Comparison of ENCODE assay signal across 9 mouse cellular contexts in the genomic region with DNA sequence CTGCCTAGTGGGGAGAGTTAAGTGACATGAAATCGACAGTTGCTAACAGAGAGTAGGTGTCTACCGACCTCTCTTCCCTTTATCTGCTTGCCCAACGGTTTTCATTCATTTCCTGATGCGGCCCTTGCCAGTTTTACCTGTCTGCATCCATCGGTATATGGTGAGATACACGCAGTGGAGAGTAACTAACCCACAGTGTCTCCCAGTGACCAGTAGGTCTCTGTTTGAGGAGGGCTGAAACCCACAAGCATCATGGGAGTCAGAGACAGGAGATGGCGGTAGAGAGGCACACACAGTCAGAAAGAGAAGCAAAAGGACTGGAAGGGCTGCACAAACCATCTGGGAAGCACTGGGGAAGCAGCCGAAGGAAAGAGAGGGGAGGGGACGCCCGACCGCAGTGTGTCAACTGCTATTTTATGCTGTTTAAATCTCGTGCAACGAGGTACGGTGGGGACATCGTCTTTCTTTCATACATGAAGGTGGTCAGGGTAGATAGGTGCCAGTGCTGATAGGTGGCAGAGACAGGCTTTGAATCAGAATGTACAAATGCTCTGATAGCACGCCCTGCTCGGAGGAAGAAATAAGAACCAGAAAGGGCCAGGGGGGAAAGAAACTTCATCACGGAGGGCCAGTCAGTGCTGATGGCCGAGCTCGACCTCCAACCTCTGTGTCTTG. TPM values are rescaled to one million over a fixed set of nuclear protein-coding genes. Genes with fewer than 3 reads are reported as not detected.
A peak's percentile ranks its signal among the peaks of the same experiment; 100 is the strongest.
DNase-seq lines count a peak whose midpoint lies in the region; ATAC-seq and TF ChIP-seq lines count a peak whose summit lies in the region.
"Had no signal": no experiment of that assay in that cellular context is flagged by ENCODE, and none has a peak within 500 bp of the region (broad histone marks: within the 10 kb centered on the region; RNA-seq: fewer than 3 reads in every experiment).

No protein-coding gene starts in this region.

- H3K36me3 ChIP-seq in lung, embryonic 14.5 days (ENCODE audit: insufficient read depth) = no peaks in the 10 kb centered on the region
- H3K36me3 ChIP-seq in thymus, adult 2 months (ENCODE audit: control insufficient read depth, insufficient read depth, low read length) = no peaks in the 10 kb centered on the region
- H3K36me3 ChIP-seq: embryonic facial prominence, embryonic 13.5 days had no signal

- H3K9ac ChIP-seq in lung, embryonic 14.5 days = no peak overlapping the region
- H3K9ac ChIP-seq: embryonic facial prominence, embryonic 13.5 days had no signal

- WGBS in lung, embryonic 14.5 days = 71% methylated on average over 20 of the region's 20 CpGs
- WGBS in bone marrow, adult 2 months = 64% methylated on average over 20 of the region's 20 CpGs
- WGBS in thymus, adult 2 months = 44% methylated on average over 20 of the region's 20 CpGs

- no peaks in the 10 kb centered on the region for H3K27me3 ChIP-seq in lung, embryonic 14.5 days (ENCODE audit: insufficient read depth, low read length)
- H3K27me3 ChIP-seq in thymus, adult 2 months (ENCODE audit: control insufficient read depth, insufficient read depth, low read length) = no peaks in the 10 kb centered on the region
- H3K27me3 ChIP-seq: embryonic facial prominence, embryonic 13.5 days had no signal

- H3K4me1 ChIP-seq in lung, embryonic 14.5 days (ENCODE audit: insufficient read depth) = no peaks in the 10 kb centered on the region
- H3K4me1 ChIP-seq in bone marrow, adult 2 months (ENCODE audit: control insufficient read depth, insufficient read depth, low read length) = peaks cover 3% of the 10 kb centered on the region
- H3K4me1 ChIP-seq in thymus, adult 2 months (replicated peaks; ENCODE audit: control insufficient read depth, insufficient read depth, low read length) = peaks cover 71% of the 10 kb centered on the region
- H3K4me1 ChIP-seq: embryonic facial prominence, embryonic 13.5 days had no signal

- no peak for ATAC-seq in lung, embryonic 14.5 days (ENCODE audit: insufficient read depth)

- DNase-seq in lung, embryonic 14.5 days = no peak
- DNase-seq in lung, postnatal 14 days = no peak
- DNase-seq in layer of hippocampus, adult 9-10 months (ENCODE audit: low spot score) = peak; percentile 32
- peak; percentile 61 for DNase-seq in thymus, adult 2 months
- DNase-seq in cerebellum, adult 18-20 months = no peak
- DNase-seq in heart, postnatal 25 days (ENCODE audit: low spot score) = no peak
- DNase-seq: spleen, adult 18-20 months had no signal

- no peak overlapping the region for H3K4me3 ChIP-seq in lung, embryonic 14.5 days (ENCODE audit: low read depth, low read length)
- H3K4me3 ChIP-seq in bone marrow, adult 2 months (replicated peaks; ENCODE audit: control insufficient read depth, low read depth, low read length) = no peak overlapping the region
- H3K4me3 ChIP-seq in thymus, adult 2 months (ENCODE audit: control insufficient read depth, insufficient read depth, low read length) = no peak overlapping the region
- H3K4me3 ChIP-seq: embryonic facial prominence, embryonic 13.5 days had no signal

- TF ChIP-seq CTCF in lung, embryonic 14.5 days (IDR thresholded peaks at IDR 0.05; ENCODE audit: low read depth) = peak; percentile 42
- 0 out of 2 replicates have a peak, but pooled peaks have one; percentile 17 for TF ChIP-seq CTCF in bone marrow, adult 2 months (IDR thresholded peaks at IDR 0.05; ENCODE audit: control insufficient read depth, insufficient read depth, low read length)
- TF ChIP-seq CTCF in thymus, adult 2 months (IDR thresholded peaks at IDR 0.05; ENCODE audit: borderline replicate concordance, control insufficient read depth, extremely low read depth, insufficient read depth, low read length, poor library complexity) = no peak

- H3K27ac ChIP-seq in lung, embryonic 14.5 days (ENCODE audit: low read depth) = no peak overlapping the region
- no peak overlapping the region for H3K27ac ChIP-seq in bone marrow, adult 2 months (ENCODE audit: control insufficient read depth, insufficient read depth, low read depth, low read length, poor library complexity)
- peak overlapping the region; percentile 80 for H3K27ac ChIP-seq in thymus, adult 2 months (ENCODE audit: control insufficient read depth, insufficient read depth, low read length)
- H3K27ac ChIP-seq: embryonic facial prominence, embryonic 13.5 days had no signal

- no peaks in the 10 kb centered on the region for H3K9me3 ChIP-seq in lung, embryonic 14.5 days (ENCODE audit: low read depth, low read length)
- H3K9me3 ChIP-seq: embryonic facial prominence, embryonic 13.5 days had no signal

- no peak for TF ChIP-seq POLR2A in bone marrow, adult 2 months (IDR thresholded peaks at IDR 0.05; ENCODE audit: borderline replicate concordance, control insufficient read depth, low read depth, low read length)
- no peak for TF ChIP-seq POLR2A in thymus, adult 2 months (IDR thresholded peaks at IDR 0.05; ENCODE audit: control insufficient read depth, extremely low read depth, insufficient read depth, low read length, poor library complexity)

- no peak overlapping the region for H3K4me2 ChIP-seq in lung, embryonic 14.5 days
- H3K4me2 ChIP-seq: embryonic facial prominence, embryonic 13.5 days had no signal

- intact Hi-C loops in heart, postnatal 25 days (cut with DNase I) = no loop called here

RNA-seq across cellular contexts. Expression of a gene that starts 23.8 kb away (rescaled TPM):
- not detected in 2 replicates for polyA plus RNA-seq in lung, embryonic 14.5 days (2014; fragmentation: Nextera tagmentation; extraction: Ambion mirVana)
- polyA plus RNA-seq in bone marrow, adult 2 months (2011; ENCODE audit: insufficient read depth, insufficient read length, low replicate concordance, missing spikeins) = 0.23 TPM in 1 of 2 replicates, not detected in the other
- polyA plus RNA-seq in thymus, adult 2 months (2012; rRNA removed) = 0.01 TPM in 1 of 2 replicates, not detected in the other
- under 1 TPM; 0.03 TPM for total RNA-seq in heart, postnatal 25 days (2021)

RNA-seq across cellular contexts. Expression of a gene that starts 53.9 kb away (rescaled TPM):
- polyA plus RNA-seq in lung, embryonic 14.5 days (2014; fragmentation: Nextera tagmentation; extraction: Ambion mirVana) = 1.9 and 2.1 TPM in 2 replicates
- polyA plus RNA-seq in bone marrow, adult 2 months (2011; ENCODE audit: insufficient read depth, insufficient read length, low replicate concordance, missing spikeins) = 84.3 and 141 TPM in 2 replicates
- polyA plus RNA-seq in thymus, adult 2 months (2012; rRNA removed) = 12.1 and 14.7 TPM in 2 replicates
- total RNA-seq in heart, postnatal 25 days (2021) = 1 to 10 TPM; 3.1 to 3.8 TPM

Comparison
In these comparisons a context has a peak if more than half of its experiments do, and no peak if none do; other contexts are left out.
1. DNase-seq: peak in layer of hippocampus, adult 9-10 months (single experiment) and thymus, adult 2 months (single experiment); none in lung, embryonic 14.5 days (single experiment), lung, postnatal 14 days (single experiment), cerebellum, adult 18-20 months (0 of 2) and heart, postnatal 25 days (single experiment).